Comparison of ENCODE assay signal across 16 mouse cellular contexts in the genomic region with DNA sequence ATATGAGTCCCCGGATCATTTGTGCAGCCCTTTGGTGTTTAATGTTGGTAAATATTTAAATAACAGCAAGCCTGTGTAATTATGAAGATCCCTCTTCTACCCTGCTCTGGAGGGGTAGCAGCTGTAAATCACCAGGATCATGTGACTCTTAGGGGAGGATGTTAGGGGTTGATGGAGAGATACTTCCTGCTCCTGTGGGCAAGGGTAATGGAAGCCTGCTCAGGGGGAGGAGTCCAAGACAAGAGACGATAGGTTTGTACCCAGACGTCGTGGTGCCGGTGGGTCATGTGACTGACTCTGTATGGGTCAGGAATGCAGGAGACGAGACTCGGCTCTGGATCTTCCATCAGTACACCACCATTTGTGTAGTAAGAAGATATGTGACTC.
DNase-seq lines count a peak whose midpoint lies in the region; ATAC-seq lines count a peak whose summit lies in the region.
"Had no signal": no experiment of that assay in that cellular context is flagged by ENCODE, and none has a peak within 500 bp of the region (broad histone marks: within the 10 kb centered on the region; RNA-seq: fewer than 3 reads in every experiment).

No protein-coding gene starts in this region.

- H3K9ac ChIP-seq in limb, embryonic 11.5 days (ENCODE audit: low read length), result no peak overlapping the region
- H3K9ac ChIP-seq in forebrain, embryonic 16.5 days (replicated peaks; ENCODE audit: low read depth, low read length), result no peak overlapping the region
- no peak overlapping the region for H3K9ac ChIP-seq in neural tube, embryonic 15.5 days (replicated peaks)
- H3K9ac ChIP-seq: liver, embryonic 15.5 days had no signal

- no peak for DNase-seq in limb, embryonic 11.5 days (ENCODE audit: low spot score)
- no peak for DNase-seq in limb, embryonic 10.5 days (ENCODE audit: low spot score)
- DNase-seq in cerebellum, postnatal 14 days, result no peak
- DNase-seq in left cerebral cortex, postnatal 10 days (ENCODE audit: extremely low spot score in 1 of 2, low spot score in 2 of 2), result no peak
- DNase-seq: adrenal gland, adult 2 months; cerebellum, adult 18-20 months; gastrocnemius, adult 2 months; heart, postnatal 10 days; kidney, adult 8-10 months; lung, postnatal 14 days had no signal

- no peak overlapping the region for H3K27ac ChIP-seq in limb, embryonic 11.5 days (replicated peaks; ENCODE audit: low read depth, low read length)
- no peak overlapping the region for H3K27ac ChIP-seq in limb, embryonic 10.5 days
- H3K27ac ChIP-seq in forebrain, embryonic 16.5 days (ENCODE audit: low read length), result peak overlapping the region; percentile 35
- no peak overlapping the region for H3K27ac ChIP-seq in neural tube, embryonic 15.5 days (replicated peaks)
- H3K27ac ChIP-seq: gastrocnemius, adult 2 months; liver, embryonic 15.5 days had no signal

- H3K36me3 ChIP-seq in limb, embryonic 11.5 days (ENCODE audit: control insufficient read depth, insufficient read depth, low read length), result no peaks in the 10 kb centered on the region
- H3K36me3 ChIP-seq in limb, embryonic 10.5 days, result no peaks in the 10 kb centered on the region
- no peaks in the 10 kb centered on the region for H3K36me3 ChIP-seq in forebrain, embryonic 16.5 days (ENCODE audit: control insufficient read depth, insufficient read depth)
- no peaks in the 10 kb centered on the region for H3K36me3 ChIP-seq in neural tube, embryonic 15.5 days
- H3K36me3 ChIP-seq: liver, embryonic 15.5 days had no signal

- no peak overlapping the region for H3K4me3 ChIP-seq in limb, embryonic 11.5 days (ENCODE audit: low read depth, low read length)
- no peak overlapping the region for H3K4me3 ChIP-seq in limb, embryonic 10.5 days
- no peak overlapping the region for H3K4me3 ChIP-seq in forebrain, embryonic 16.5 days (replicated peaks; ENCODE audit: low read length)
- no peak overlapping the region for H3K4me3 ChIP-seq in neural tube, embryonic 15.5 days (replicated peaks)
- H3K4me3 ChIP-seq: gastrocnemius, adult 2 months; liver, embryonic 15.5 days had no signal

- WGBS in limb, embryonic 11.5 days, result 63% methylated on average over 7 of the region's 7 CpGs
- 65% methylated on average over 7 of the region's 7 CpGs for WGBS in limb, embryonic 10.5 days
- WGBS in forebrain, embryonic 16.5 days, result 57% methylated on average over 7 of the region's 7 CpGs
- WGBS in neural tube, embryonic 15.5 days, result 50% methylated on average over 7 of the region's 7 CpGs

- intact Hi-C loops in left cerebral cortex, postnatal 10 days (cut with DNase I), result no loop called here

- 0 out of 2 replicates have a peak, but pooled peaks cover 3% of the 10 kb centered on the region for H3K4me1 ChIP-seq in limb, embryonic 11.5 days (ENCODE audit: control insufficient read depth, insufficient read depth, low read length)
- peaks cover 28% of the 10 kb centered on the region for H3K4me1 ChIP-seq in limb, embryonic 10.5 days
- H3K4me1 ChIP-seq in forebrain, embryonic 16.5 days (replicated peaks; ENCODE audit: control insufficient read depth, insufficient read depth, low read length), result peaks cover 30% of the 10 kb centered on the region
- H3K4me1 ChIP-seq in neural tube, embryonic 15.5 days, result peaks cover 30% of the 10 kb centered on the region

- H3K9me3 ChIP-seq in limb, embryonic 11.5 days (ENCODE audit: control insufficient read depth, low read length), result no peaks in the 10 kb centered on the region
- H3K9me3 ChIP-seq in limb, embryonic 10.5 days (replicated peaks), result no peaks in the 10 kb centered on the region
- no peaks in the 10 kb centered on the region for H3K9me3 ChIP-seq in forebrain, embryonic 16.5 days (ENCODE audit: control insufficient read depth, low read length)
- H3K9me3 ChIP-seq in neural tube, embryonic 15.5 days (replicated peaks), result no peaks in the 10 kb centered on the region
- H3K9me3 ChIP-seq: liver, embryonic 15.5 days had no signal

- H3K4me2 ChIP-seq in limb, embryonic 11.5 days (ENCODE audit: low read depth, severe bottlenecking), result no peak overlapping the region
- H3K4me2 ChIP-seq in forebrain, embryonic 16.5 days (ENCODE audit: low read length), result peak overlapping the region; percentile 34
- no peak overlapping the region for H3K4me2 ChIP-seq in neural tube, embryonic 15.5 days
- H3K4me2 ChIP-seq: liver, embryonic 15.5 days had no signal

- no peaks in the 10 kb centered on the region for H3K27me3 ChIP-seq in limb, embryonic 11.5 days (ENCODE audit: control insufficient read depth, insufficient read depth, low read length)
- no peaks in the 10 kb centered on the region for H3K27me3 ChIP-seq in limb, embryonic 10.5 days (ENCODE audit: low read depth, poor library complexity, severe bottlenecking)
- no peaks in the 10 kb centered on the region for H3K27me3 ChIP-seq in forebrain, embryonic 16.5 days (replicated peaks; ENCODE audit: control insufficient read depth, insufficient read depth, low read length)
- H3K27me3 ChIP-seq in neural tube, embryonic 15.5 days (replicated peaks), result 0 out of 2 replicates have a peak, but pooled peaks cover 4% of the 10 kb centered on the region
- H3K27me3 ChIP-seq: liver, embryonic 15.5 days had no signal

- ATAC-seq in limb, embryonic 11.5 days (ENCODE audit: insufficient number of reproducible peaks, low FRiP score, low TSS enrichment, low read depth), result 0 out of 2 replicates have a peak, but pooled peaks have one; percentile 36
- 0 out of 2 replicates have a peak, but pooled peaks have one; percentile 43 for ATAC-seq in common myeloid progenitor, adult 5-6 weeks (replicated peaks; ENCODE audit: low read depth, poor library complexity, severe bottlenecking)
- 0 out of 2 replicates have a peak, but pooled peaks have one; percentile 21 for ATAC-seq in forebrain, embryonic 16.5 days
- ATAC-seq in neural tube, embryonic 15.5 days (ENCODE audit: low FRiP score), result peak; percentile 76
- ATAC-seq: midbrain, embryonic 16.5 days; Patski had no signal

Comparison
In these comparisons a context has a peak if more than half of its experiments do, and no peak if none do; other contexts are left out.
1. ATAC-seq: peak in every context shown above with its lines; median percentile 76 in neural tube, embryonic 15.5 days; 43 in common myeloid progenitor, adult 5-6 weeks; 36 in limb, embryonic 11.5 days; 21 in forebrain, embryonic 16.5 days.